Comparison of ENCODE assay signal across 7 mouse cellular contexts in the genomic region with DNA sequence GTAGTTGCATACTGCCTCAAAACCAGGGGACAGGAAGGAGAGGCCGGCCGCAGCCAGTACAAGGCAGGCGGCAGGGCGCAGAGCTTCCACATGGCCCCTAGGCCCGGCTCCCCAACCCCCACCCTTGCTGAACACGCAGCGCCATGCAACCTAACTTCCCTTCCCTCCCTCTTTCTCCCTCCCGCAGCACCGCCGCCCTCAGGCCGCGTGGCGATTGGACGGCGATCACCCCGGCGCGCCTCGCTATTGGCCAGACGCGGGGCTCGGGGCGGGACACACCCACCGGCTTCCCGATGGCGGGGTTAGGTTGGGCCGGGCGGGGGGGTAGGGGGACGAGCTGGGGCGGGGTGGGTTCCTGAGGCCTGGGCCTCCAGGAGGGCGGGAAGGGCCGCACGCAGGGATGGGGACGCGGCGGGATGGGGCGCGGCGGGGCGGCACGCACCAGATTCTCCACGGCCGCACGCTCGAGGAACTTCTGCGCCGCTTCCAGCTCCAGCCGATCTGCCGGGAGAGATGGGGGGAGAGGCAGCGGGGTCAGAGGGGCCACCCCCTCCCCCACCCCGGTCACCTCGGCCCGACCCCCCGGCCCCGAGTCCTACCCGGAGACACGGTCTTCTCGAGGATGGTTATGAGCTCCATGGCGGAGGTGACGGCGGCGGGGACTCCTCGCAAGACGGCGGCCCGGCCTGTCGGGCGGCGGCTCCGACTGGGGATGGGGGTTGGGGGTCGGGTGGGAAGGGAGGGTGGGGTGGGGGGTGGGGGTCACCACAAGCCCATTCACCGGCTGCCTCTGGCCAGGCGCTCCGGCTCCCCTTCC. TPM values are rescaled to one million over a fixed set of nuclear protein-coding genes. Genes with fewer than 3 reads are reported as not detected.
DNase-seq lines count a peak whose midpoint lies in the region; ATAC-seq lines count a peak whose summit lies in the region.

No protein-coding gene starts in this region.

- H3K9ac ChIP-seq in intestine, embryonic 15.5 days: peak overlapping the region; percentile 92

- H3K9me3 ChIP-seq in intestine, embryonic 15.5 days: no peaks in the 10 kb centered on the region
- H3K9me3 ChIP-seq in midbrain, embryonic 10.5 days (replicated peaks): no peaks in the 10 kb centered on the region

- H3K4me1 ChIP-seq in intestine, embryonic 15.5 days (replicated peaks): peaks cover 3% of the 10 kb centered on the region
- peaks cover 44% of the 10 kb centered on the region for H3K4me1 ChIP-seq in midbrain, embryonic 10.5 days

- under 1% methylated on average over 69 of the region's 74 CpGs for WGBS in intestine, embryonic 15.5 days
- WGBS in midbrain, embryonic 10.5 days: under 1% methylated on average over 74 of the region's 74 CpGs

- peak overlapping the region; percentile 98 for H3K27ac ChIP-seq in intestine, embryonic 15.5 days
- H3K27ac ChIP-seq in midbrain, embryonic 10.5 days (replicated peaks): peak overlapping the region; percentile 100

- intact Hi-C loops in gastrocnemius, postnatal 36 days (cut with DNase I): no loop called here
- intact Hi-C loops in left cerebral cortex, postnatal 25 days (cut with DNase I): no loop called here

- peaks cover 14% of the 10 kb centered on the region for H3K36me3 ChIP-seq in intestine, embryonic 15.5 days
- H3K36me3 ChIP-seq in midbrain, embryonic 10.5 days: peaks cover 55% of the 10 kb centered on the region

- H3K4me2 ChIP-seq in intestine, embryonic 15.5 days (replicated peaks): peak overlapping the region; percentile 76

- ATAC-seq in intestine, embryonic 15.5 days: peak; percentile 82

- H3K27me3 ChIP-seq in intestine, embryonic 15.5 days (replicated peaks): no peaks in the 10 kb centered on the region
- H3K27me3 ChIP-seq in midbrain, embryonic 10.5 days (ENCODE audit: low read depth, poor library complexity, severe bottlenecking): no peaks in the 10 kb centered on the region

- peak; percentile 95 to 96 for DNase-seq in adrenal gland, adult 18-20 months (ENCODE audit: low spot score in 2 of 2)
- peak; percentile 98 for DNase-seq in embryo, embryonic 11 days
- DNase-seq in gastrocnemius, postnatal 36 days: peak; percentile 95 to 96
- DNase-seq in left cerebral cortex, postnatal 25 days (ENCODE audit: low spot score in 2 of 2): peak; percentile 96 to 98
- DNase-seq in midbrain, embryonic 10.5 days (ENCODE audit: low spot score): peak; percentile 98
- DNase-seq in right cerebral cortex, postnatal 4 days: peak; percentile 96

- H3K4me3 ChIP-seq in intestine, embryonic 15.5 days (replicated peaks): peak overlapping the region; percentile 90
- H3K4me3 ChIP-seq in midbrain, embryonic 10.5 days: peak overlapping the region; percentile 97

RNA-seq across cellular contexts. Expression of gene Kpnb1, which starts 0.5 kb away (rescaled TPM):
- 100 to 1,000 TPM; 104 to 120 TPM for total RNA-seq in adrenal gland, adult 18-20 months (2021)
- total RNA-seq in gastrocnemius, postnatal 36 days (2021): 10 to 100 TPM; 46.2 to 52.3 TPM
- polyA plus RNA-seq in intestine, embryonic 15.5 days (2015; fragmentation: Nextera tagmentation; extraction: Ambion mirVana): 49.2 and 49.4 TPM in 2 replicates
- 100 to 1,000 TPM; 112 to 118 TPM for total RNA-seq in left cerebral cortex, postnatal 25 days (2021)
- polyA plus RNA-seq in midbrain, embryonic 10.5 days (2016; fragmentation: Nextera tagmentation; extraction: Ambion mirVana): 82.9 and 95.7 TPM in 2 replicates

RNA-seq across cellular contexts. Expression of gene Tbkbp1, which starts 35.9 kb away (rescaled TPM):
- total RNA-seq in adrenal gland, adult 18-20 months (2021): 10 to 100 TPM; 11.7 to 16.2 TPM
- 1 to 10 TPM; 5.9 to 6.6 TPM for total RNA-seq in gastrocnemius, postnatal 36 days (2021)
- polyA plus RNA-seq in intestine, embryonic 15.5 days (2015; fragmentation: Nextera tagmentation; extraction: Ambion mirVana): 3.8 and 4.2 TPM in 2 replicates
- total RNA-seq in left cerebral cortex, postnatal 25 days (2021): 10 to 100 TPM; 45.7 to 47.7 TPM
- polyA plus RNA-seq in midbrain, embryonic 10.5 days (2016; fragmentation: Nextera tagmentation; extraction: Ambion mirVana): 4.3 and 4.9 TPM in 2 replicates

Comparison
In these comparisons a context has a peak if more than half of its experiments do, and no peak if none do; other contexts are left out.
1. Peak in every context shown above with its lines: DNase-seq, ATAC-seq, H3K4me3 ChIP-seq and H3K27ac ChIP-seq.